Mouse (Mus musculus): Measurements from ENCODE around the gene Tmem106c. TPM values are rescaled to one million over a fixed set of nuclear protein-coding genes. Genes with fewer than 3 reads are reported as not detected.

Gene Tmem106c
- polyA plus RNA-seq, 1 experiment from 2014 or later, result 33.1 TPM

DNA sequence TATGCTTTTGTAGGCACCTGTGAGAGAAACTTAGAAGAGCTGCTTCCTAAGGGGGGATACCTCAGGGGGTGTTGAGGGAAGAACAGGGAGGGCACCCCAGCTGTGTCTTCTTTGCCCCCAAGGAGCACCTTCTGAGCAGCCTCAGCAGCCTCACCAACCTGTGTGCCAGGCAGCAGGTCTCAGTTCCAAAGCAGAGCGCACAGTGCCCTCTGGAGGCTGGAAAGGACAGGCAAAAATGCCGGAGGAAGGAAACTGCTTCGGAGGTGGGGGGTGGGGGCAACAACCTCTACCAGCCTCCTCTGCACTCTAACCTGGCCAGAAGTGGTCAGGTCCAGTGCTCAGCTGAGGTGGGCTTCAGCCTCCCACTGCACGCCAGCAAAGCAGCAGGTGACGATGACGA, 6.3 kb downstream of the Tmem106c start:
- H3K9ac ChIP-seq (ENCODE audit: low read length), result no peak overlapping the region
- no peak overlapping the region for H3K4me2 ChIP-seq (replicated peaks; ENCODE audit: low read depth)
- no peaks in the 10 kb centered on the region for H3K27me3 ChIP-seq (ENCODE audit: control insufficient read depth, insufficient read depth, low read length)
- no peaks in the 10 kb centered on the region for H3K4me1 ChIP-seq (replicated peaks; ENCODE audit: control insufficient read depth, insufficient read depth)
- peak; percentile 55 for DNase-seq (ENCODE audit: low spot score)
- no peaks in the 10 kb centered on the region for H3K9me3 ChIP-seq (ENCODE audit: control insufficient read depth, low read length)
- no peak overlapping the region for H3K4me3 ChIP-seq (ENCODE audit: low read depth, low read length)
- H3K27ac ChIP-seq (replicated peaks), result no peak overlapping the region
- no peaks in the 10 kb centered on the region for H3K36me3 ChIP-seq (ENCODE audit: control insufficient read depth, insufficient read depth, low read length)
- 48% methylated on average over 6 of the region's 6 CpGs for WGBS
- no peak for ATAC-seq (ENCODE audit: low FRiP score, low TSS enrichment)
- peak; percentile 77 for TF ChIP-seq CTCF (IDR thresholded peaks at IDR 0.05; ENCODE audit: low read depth)
- TF ChIP-seq EP300 (optimal IDR thresholded peaks at IDR 0.05), result no peak

GRCm38 (mm10) chr15:97972580-97972979, 8.6 kb downstream of the Tmem106c start:
- Histone ChIP-seq H3K27me3 (ENCODE audit: control insufficient read depth, insufficient read depth, low read length) (no peaks in the 10 kb centered on the region), H3K9ac (ENCODE audit: low read length) (no peak overlapping the region), H3K4me3 (ENCODE audit: low read depth, low read length) (no peak overlapping the region), H3K4me2 (replicated peaks; ENCODE audit: low read depth) (no peak overlapping the region), H3K9me3 (ENCODE audit: control insufficient read depth, low read length) (no peaks in the 10 kb centered on the region), H3K36me3 (ENCODE audit: control insufficient read depth, insufficient read depth, low read length) (no peaks in the 10 kb centered on the region), H3K4me1 (replicated peaks; ENCODE audit: control insufficient read depth, insufficient read depth) (no peaks in the 10 kb centered on the region), H3K27ac (replicated peaks) (no peak overlapping the region)
- WGBS, result 86% methylated on average over 6 of the region's 6 CpGs
- no peak for DNase-seq (ENCODE audit: low spot score)
- ATAC-seq (ENCODE audit: low FRiP score, low TSS enrichment), result no peak
- TF ChIP-seq CTCF (IDR thresholded peaks at IDR 0.05; ENCODE audit: low read depth) (no peak), EP300 (optimal IDR thresholded peaks at IDR 0.05) (no peak)

DNA sequence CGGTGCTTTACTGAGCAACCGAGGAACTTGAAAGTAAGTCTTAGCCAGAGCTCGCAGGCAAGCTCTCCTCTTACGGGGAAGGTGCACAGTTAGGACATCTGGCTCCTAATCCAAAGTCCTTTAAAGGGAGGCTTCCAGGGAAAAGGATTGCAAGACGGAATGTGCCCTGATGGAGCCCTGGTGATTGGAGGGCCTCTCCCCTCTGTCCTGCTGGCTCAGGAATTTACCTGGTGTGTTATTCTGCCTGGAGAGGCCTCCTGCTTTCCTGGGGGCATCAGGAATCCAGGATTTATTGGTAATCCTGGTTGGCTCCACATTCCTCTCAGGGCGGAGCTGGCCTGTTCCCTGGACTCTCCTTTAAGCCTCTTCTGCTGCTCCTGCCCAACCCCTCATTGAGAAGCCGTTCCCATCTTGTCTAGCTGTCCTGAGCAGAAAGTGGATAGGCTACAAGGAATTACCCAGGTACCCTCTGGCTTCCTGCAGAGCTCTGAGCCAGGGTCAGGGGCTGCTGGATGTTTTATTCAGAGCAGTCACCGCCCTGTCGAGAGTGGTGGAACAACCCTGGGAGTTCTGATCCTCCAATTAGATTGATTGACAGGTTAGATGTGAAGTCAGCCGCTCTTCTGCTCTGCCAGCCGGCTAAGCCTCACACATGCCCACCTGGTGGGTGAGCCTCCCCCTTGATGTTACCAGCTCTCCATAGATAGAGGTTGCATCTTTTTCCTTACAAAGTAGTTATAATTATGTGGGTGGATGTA, 9.4 kb downstream of the Tmem106c start:
- Histone ChIP-seq H3K27me3 (ENCODE audit: control insufficient read depth, insufficient read depth, low read length) (no peaks in the 10 kb centered on the region), H3K9ac (ENCODE audit: low read length) (no peak overlapping the region), H3K36me3 (ENCODE audit: control insufficient read depth, insufficient read depth, low read length) (no peaks in the 10 kb centered on the region), H3K27ac (replicated peaks) (no peak overlapping the region), H3K4me2 (replicated peaks; ENCODE audit: low read depth) (no peak overlapping the region), H3K9me3 (ENCODE audit: control insufficient read depth, low read length) (no peaks in the 10 kb centered on the region), H3K4me1 (replicated peaks; ENCODE audit: control insufficient read depth, insufficient read depth) (no peaks in the 10 kb centered on the region), H3K4me3 (ENCODE audit: low read depth, low read length) (no peak overlapping the region)
- DNase-seq (ENCODE audit: low spot score) (no peak), ATAC-seq (ENCODE audit: low FRiP score, low TSS enrichment) (no peak)
- WGBS, result 37% methylated on average over 11 of the region's 11 CpGs
- no peak for TF ChIP-seq EP300 (optimal IDR thresholded peaks at IDR 0.05)
- no peak for TF ChIP-seq CTCF (IDR thresholded peaks at IDR 0.05; ENCODE audit: low read depth)

DNA sequence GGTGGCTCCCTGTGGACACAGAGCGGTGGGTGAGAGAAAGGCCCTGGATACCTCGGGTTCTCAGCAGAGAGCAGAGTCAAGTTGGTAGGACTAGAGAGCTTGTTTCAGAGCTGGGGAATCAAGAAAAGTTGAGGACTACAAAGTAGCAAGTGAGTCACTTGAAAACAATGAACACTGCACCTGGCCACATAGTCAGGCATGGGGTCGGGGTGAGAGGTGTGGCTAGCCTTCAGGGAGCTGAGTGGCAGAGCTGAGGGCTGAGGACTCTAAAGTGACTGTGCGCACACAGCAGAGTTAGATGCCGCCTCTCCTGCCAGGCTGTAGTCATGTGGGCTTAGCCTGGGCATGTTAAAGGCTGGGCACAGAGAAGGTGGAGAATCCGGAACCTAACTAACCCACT, 17.6 kb downstream of the Tmem106c start:
- 65% methylated on average over 6 of the region's 6 CpGs for WGBS
- H3K4me2 ChIP-seq (replicated peaks; ENCODE audit: low read depth), result no peak overlapping the region
- no peak overlapping the region for H3K27ac ChIP-seq (replicated peaks)
- no peak for DNase-seq (ENCODE audit: low spot score)
- H3K27me3 ChIP-seq (ENCODE audit: control insufficient read depth, insufficient read depth, low read length), result no peaks in the 10 kb centered on the region
- no peaks in the 10 kb centered on the region for H3K36me3 ChIP-seq (ENCODE audit: control insufficient read depth, insufficient read depth, low read length)
- H3K9ac ChIP-seq (ENCODE audit: low read length), result no peak overlapping the region
- no peaks in the 10 kb centered on the region for H3K9me3 ChIP-seq (ENCODE audit: control insufficient read depth, low read length)
- H3K4me1 ChIP-seq (replicated peaks; ENCODE audit: control insufficient read depth, insufficient read depth), result no peaks in the 10 kb centered on the region
- no peak for TF ChIP-seq CTCF (IDR thresholded peaks at IDR 0.05; ENCODE audit: low read depth)
- no peak for TF ChIP-seq EP300 (optimal IDR thresholded peaks at IDR 0.05)
- H3K4me3 ChIP-seq (ENCODE audit: low read depth, low read length), result no peak overlapping the region
- no peak for ATAC-seq (ENCODE audit: low FRiP score, low TSS enrichment)

- no peaks in the 10 kb centered on the region for H3K9me3 ChIP-seq (ENCODE audit: control insufficient read depth, low read length)
- no peaks in the 10 kb centered on the region for H3K27me3 ChIP-seq (ENCODE audit: control insufficient read depth, insufficient read depth, low read length)
- ATAC-seq (ENCODE audit: low FRiP score, low TSS enrichment) (no peak), DNase-seq (ENCODE audit: low spot score) (no peak)
- no peak overlapping the region for H3K9ac ChIP-seq (ENCODE audit: low read length)
- H3K27ac ChIP-seq (replicated peaks), result no peak overlapping the region
- 53% methylated on average over 1 of the region's 1 CpGs for WGBS
- no peak overlapping the region for H3K4me3 ChIP-seq (ENCODE audit: low read depth, low read length)
- TF ChIP-seq EP300 (optimal IDR thresholded peaks at IDR 0.05) (no peak), CTCF (IDR thresholded peaks at IDR 0.05; ENCODE audit: low read depth) (no peak)
- no peak overlapping the region for H3K4me2 ChIP-seq (replicated peaks; ENCODE audit: low read depth)
- no peaks in the 10 kb centered on the region for H3K4me1 ChIP-seq (replicated peaks; ENCODE audit: control insufficient read depth, insufficient read depth)
- no peaks in the 10 kb centered on the region for H3K36me3 ChIP-seq (ENCODE audit: control insufficient read depth, insufficient read depth, low read length)
These were observed 25.5 kb downstream of the Tmem106c start for GRCm38 (mm10) chr15:97989544-97989943.

DNA sequence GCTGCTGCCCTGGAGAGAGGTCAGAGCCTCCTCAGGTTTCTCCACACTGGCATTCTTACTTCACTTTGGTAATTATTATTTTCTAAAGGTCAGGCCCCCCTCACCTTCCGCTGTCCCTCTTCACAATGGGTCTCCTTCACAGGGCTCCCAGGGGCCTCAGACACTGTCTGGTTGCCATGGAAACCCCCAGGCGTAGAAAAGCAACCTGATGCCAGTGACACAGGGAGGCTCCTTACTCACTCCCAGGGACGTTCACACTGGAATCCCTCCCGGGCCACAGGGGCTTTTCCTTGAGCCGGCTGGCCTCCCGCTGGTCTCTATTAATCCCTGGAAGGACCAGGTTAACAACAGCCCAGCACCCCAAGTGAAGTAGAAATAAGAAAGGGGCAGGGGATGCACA, 26.1 kb downstream of the Tmem106c start:
- no peaks in the 10 kb centered on the region for H3K9me3 ChIP-seq (ENCODE audit: control insufficient read depth, low read length)
- no peak overlapping the region for H3K9ac ChIP-seq (ENCODE audit: low read length)
- H3K4me1 ChIP-seq (replicated peaks; ENCODE audit: control insufficient read depth, insufficient read depth), result no peaks in the 10 kb centered on the region
- H3K4me3 ChIP-seq (ENCODE audit: low read depth, low read length), result no peak overlapping the region
- no peaks in the 10 kb centered on the region for H3K27me3 ChIP-seq (ENCODE audit: control insufficient read depth, insufficient read depth, low read length)
- ATAC-seq (ENCODE audit: low FRiP score, low TSS enrichment), result no peak
- no peak for DNase-seq (ENCODE audit: low spot score)
- no peak overlapping the region for H3K4me2 ChIP-seq (replicated peaks; ENCODE audit: low read depth)
- no peak overlapping the region for H3K27ac ChIP-seq (replicated peaks)
- 16% methylated on average over 6 of the region's 6 CpGs for WGBS
- no peak for TF ChIP-seq CTCF (IDR thresholded peaks at IDR 0.05; ENCODE audit: low read depth)
- TF ChIP-seq EP300 (optimal IDR thresholded peaks at IDR 0.05), result no peak
- no peaks in the 10 kb centered on the region for H3K36me3 ChIP-seq (ENCODE audit: control insufficient read depth, insufficient read depth, low read length)
